Mouse (Mus musculus) forebrain, embryonic 14.5 days (tissue): ENCODE measurements around the gene Crabp1. TPM values are rescaled to one million over a fixed set of nuclear protein-coding genes. Genes with fewer than 3 reads are reported as not detected.

Experiments used
- ATAC-seq: fragments of 200-750 bp; cut with Nextera tagmentation; 2 replicates; pipeline ENCODE4 v1.8.0; 2017; ENCODE audit warnings: mild to moderate bottlenecking, moderate library complexity
- DNase-seq: peaks from one replicate; pipeline ENCODE4 v3.0.0-alpha.2; 2015; ENCODE audit warnings: low spot score
- H3K27ac ChIP-seq: fragments of 300-500 bp; sonication (generic); 2 replicates; pipeline ENCODE4 v1.5.1; 2014; ENCODE audit warnings: low read depth, mild to moderate bottlenecking, control low read depth, low read length, moderate library complexity
- H3K27me3 ChIP-seq: fragments of 300-500 bp; sonication (generic); replicated peaks from 2 replicates; pipeline ENCODE4 v1.6.1; 2014; ENCODE audit warnings: low read length, control low read depth, mixed read lengths; ENCODE audit not compliant: control insufficient read depth, insufficient read depth
- H3K36me3 ChIP-seq: fragments of 300-500 bp; sonication (generic); 2 replicates; pipeline ENCODE4 v1.6.1; 2014; ENCODE audit warnings: low read length, control low read depth; ENCODE audit not compliant: control insufficient read depth, insufficient read depth
- H3K4me1 ChIP-seq: fragments of 300-500 bp; sonication (generic); 2 replicates; pipeline ENCODE4 v1.6.1; 2014; ENCODE audit warnings: antibody characterized with exemption, low read length, control low read depth; ENCODE audit not compliant: control insufficient read depth, insufficient read depth
- H3K4me2 ChIP-seq: fragments of 300-500 bp; sonication (generic); 2 replicates; pipeline ENCODE4 v1.6.1; 2014; ENCODE audit warnings: mild to moderate bottlenecking, control low read depth, low read length
- H3K4me3 ChIP-seq: fragments of 300-500 bp; sonication (generic); 2 replicates; pipeline ENCODE4 v1.5.1; 2014; ENCODE audit warnings: low read depth, low read length, control low read depth
- H3K9ac ChIP-seq: fragments of 300-500 bp; sonication (generic); 2 replicates; pipeline ENCODE4 v1.6.1; 2014; ENCODE audit warnings: mild to moderate bottlenecking, low read length, control low read depth, moderate library complexity
- H3K9me3 ChIP-seq: fragments of 300-500 bp; sonication (generic); replicated peaks from 2 replicates; pipeline ENCODE4 v1.6.1; 2016; ENCODE audit warnings: low read length, control low read depth, mixed read lengths; ENCODE audit not compliant: control insufficient read depth
- WGBS: fragments of 180-500 bp; shearing (Covaris S2); extraction: QIAGEN DNeasy Blood & Tissue Kit; methylation state at CpG from one replicate; pipeline ENCODE4 v1.1.7; 2014; 5-methylcytosine and 5-hydroxymethylcytosine counted together
- polyA plus RNA-seq: library from polyadenylated mRNA; unstranded; fragments of >200 nt; fragmentation: Nextera tagmentation; extraction: Ambion mirVana; gene quantifications from 2 replicates; pipeline ENCODE4 v1.2.1, GENCODE M21; 2014

Crabp1 gene
- polyA plus RNA-seq, 1 experiment from 2014 or later = 51.7 TPM

DNA sequence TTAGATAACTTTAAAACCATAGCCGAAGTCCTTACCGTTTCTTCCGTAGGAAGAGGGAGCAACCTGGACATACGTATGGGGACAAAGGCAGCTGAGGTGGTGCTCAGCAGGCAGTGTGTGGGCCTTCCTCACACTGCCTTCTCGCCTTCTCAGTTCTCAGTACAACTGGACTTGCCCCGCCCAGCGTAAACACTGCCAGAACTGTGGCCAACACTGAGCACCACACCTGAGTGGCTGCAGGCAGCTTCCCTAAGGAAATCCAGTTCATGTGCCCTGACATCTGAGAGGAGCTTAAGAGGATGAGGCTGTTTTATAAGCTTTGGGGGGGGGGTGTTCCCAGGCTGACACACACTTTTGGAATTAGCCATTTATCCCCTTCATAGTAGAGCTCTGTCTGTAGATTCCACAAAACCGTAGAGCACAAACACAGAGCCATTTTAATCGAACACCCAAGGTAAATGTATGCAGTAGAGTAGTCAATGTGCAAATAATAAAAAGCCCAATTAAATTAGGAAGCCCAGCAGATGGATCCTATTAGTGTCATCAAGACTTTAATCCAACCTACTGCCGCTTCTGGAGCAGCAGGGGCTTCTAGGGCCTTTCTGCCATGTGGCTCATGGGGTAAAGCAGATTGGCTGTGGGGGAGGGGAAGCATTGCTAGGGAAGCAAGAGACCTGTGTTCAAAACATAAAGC lies 52.1 kb downstream of the Crabp1 start:
- Histone ChIP-seq H3K9ac (no peak overlapping the region), H3K4me3 (no peak overlapping the region), H3K4me2 (no peak overlapping the region), H3K4me1 (no peaks in the 10 kb centered on the region), H3K27ac (peak overlapping the region; percentile 27; the same call in 1 of the 2 replicates), H3K27me3 (no peaks in the 10 kb centered on the region), H3K36me3 (no peaks in the 10 kb centered on the region), H3K9me3 (no peaks in the 10 kb centered on the region)
- peak; percentile 52 for DNase-seq
- ATAC-seq = peak; percentile 50; the same call in 1 of the 2 replicates
- 62% methylated on average over 10 of the region's 10 CpGs for WGBS

- ATAC-seq (peak; percentile 87), DNase-seq (peak; percentile 92)
- H3K27ac ChIP-seq = no peak overlapping the region
- H3K27me3 ChIP-seq = no peaks in the 10 kb centered on the region
- H3K9ac ChIP-seq = no peak overlapping the region
- no peaks in the 10 kb centered on the region for H3K9me3 ChIP-seq
- no peaks in the 10 kb centered on the region for H3K4me1 ChIP-seq
- WGBS = 46% methylated on average over 5 of the region's 5 CpGs
- no peak overlapping the region for H3K4me3 ChIP-seq
- no peaks in the 10 kb centered on the region for H3K36me3 ChIP-seq
- no peak overlapping the region for H3K4me2 ChIP-seq
Measured at GRCm38 (mm10) chr9:54821442-54822100, 57.0 kb downstream of the Crabp1 start.

Other genes with a start within 250 kb of the Crabp1 start
- 0.10 TPM in 2 replicates for gene Sh2d7, start 225.8 kb upstream of the Crabp1 start, polyA plus RNA-seq
- gene Cib2, start 204.5 kb upstream of the Crabp1 start, polyA plus RNA-seq = 42.7 and 43.4 TPM in 2 replicates
- gene Idh3a, start 178.4 kb upstream of the Crabp1 start, polyA plus RNA-seq = 141 and 175 TPM in 2 replicates
- 18.6 and 21.9 TPM in 2 replicates for gene Acsbg1, start 102.9 kb upstream of the Crabp1 start, polyA plus RNA-seq
- 5.2 and 5.5 TPM in 2 replicates for gene Dnaja4, start 65.9 kb upstream of the Crabp1 start, polyA plus RNA-seq
- gene Wdr61, start 30.2 kb upstream of the Crabp1 start, polyA plus RNA-seq = 141 and 159 TPM in 2 replicates
- 51.6 and 62.2 TPM in 2 replicates for gene Ireb2, start 99.0 kb downstream of the Crabp1 start, polyA plus RNA-seq
- 1.5 and 1.6 TPM in 2 replicates for gene Hykk, start 152.5 kb downstream of the Crabp1 start, polyA plus RNA-seq
- 323 and 355 TPM in 2 replicates for gene Psma4, start 186.0 kb downstream of the Crabp1 start, polyA plus RNA-seq
- gene AY074887, start 186.2 kb downstream of the Crabp1 start, polyA plus RNA-seq = 0.80 and 1.7 TPM in 2 replicates
- 1.0 and 1.1 TPM in 2 replicates for gene Chrna5, start 216.1 kb downstream of the Crabp1 start, polyA plus RNA-seq